Mouse (Mus musculus): ENCODE results near the gene Slc35a5. TPM values are rescaled to one million over a fixed set of nuclear protein-coding genes. Genes with fewer than 3 reads are reported as not detected.

The Slc35a5 gene
- polyA plus RNA-seq (2014; fragmentation: Nextera tagmentation; extraction: Ambion mirVana) = 18.7 and 20.1 TPM in 2 replicates

DNA sequence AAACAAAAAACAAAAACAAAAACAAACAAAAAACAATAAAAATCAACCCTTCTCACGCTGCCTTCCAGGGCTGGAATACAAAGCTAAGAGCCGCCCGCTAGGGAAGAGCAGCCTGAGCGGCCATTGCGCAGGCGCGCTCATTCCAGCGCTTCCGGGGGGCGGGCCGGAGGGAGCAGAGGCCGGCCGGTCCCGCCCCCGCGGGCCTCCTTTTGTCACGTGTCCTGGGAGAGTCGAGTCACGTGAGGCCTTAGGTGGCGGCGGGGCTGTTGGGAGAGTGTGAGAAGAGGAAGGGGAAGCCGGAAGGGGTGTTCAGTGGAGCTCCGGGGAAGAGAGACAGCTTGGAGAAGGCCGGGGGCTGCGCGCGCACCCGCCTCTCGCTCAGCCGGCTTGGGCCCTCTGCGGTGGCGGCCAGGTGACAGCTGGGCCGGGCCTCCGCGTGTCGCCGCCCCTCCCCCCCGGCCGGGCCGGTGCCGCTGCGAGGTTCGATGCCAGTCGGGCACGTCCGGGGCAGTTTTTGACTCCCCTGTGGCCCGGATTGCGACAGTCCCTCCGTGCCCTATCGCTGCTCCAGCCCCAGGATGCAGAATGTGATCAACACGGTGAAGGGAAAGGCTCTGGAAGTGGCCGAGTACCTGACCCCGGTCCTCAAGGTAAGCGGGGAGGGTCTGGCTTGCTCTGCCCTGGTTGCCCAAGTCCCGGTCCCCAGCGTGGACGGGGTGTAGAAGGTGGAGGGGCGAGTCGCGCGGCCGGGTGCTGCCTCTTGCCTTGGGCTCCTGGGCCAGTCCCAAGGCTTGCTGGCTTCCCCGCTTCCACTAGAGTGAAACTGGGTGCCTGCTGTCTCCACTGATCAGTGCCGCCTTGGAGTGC lies at the start of gene Slc35a5, which contains the start of gene Atg3:
Gene Slc35a5, minus strand, starts transcription at position 185 of the 867 bp plus-strand sequence.
Gene Atg3, plus strand, starts transcription at position 264 of the 867 bp plus-strand sequence.
- Histone ChIP-seq H3K27me3 (ENCODE audit: control insufficient read depth, insufficient read depth, low read length) (no peaks in the 10 kb centered on the region), H3K4me3 (ENCODE audit: low read depth, low read length) (peak within 1 kb of the TSS; percentile 87), H3K4me1 (ENCODE audit: control insufficient read depth, insufficient read depth, low read length) (peaks cover 6% of the 10 kb centered on the region; the same call in 1 of the 2 replicates), H3K4me2 (ENCODE audit: low read depth) (peak within 1 kb of the TSS; percentile 79), H3K9me3 (ENCODE audit: control insufficient read depth, low read length) (no peaks in the 10 kb centered on the region), H3K9ac (ENCODE audit: low read length) (peak within 1 kb of the TSS; percentile 84), H3K27ac (ENCODE audit: low read depth, low read length) (peak within 1 kb of the TSS; percentile 83), H3K36me3 (ENCODE audit: control insufficient read depth, insufficient read depth, low read length) (no peaks in the 10 kb centered on the region)
- under 1% methylated on average over 64 of the region's 64 CpGs for WGBS
- ATAC-seq (ENCODE audit: insufficient read depth, low FRiP score, low TSS enrichment) (peak; percentile 99), DNase-seq (ENCODE audit: low spot score) (peak; percentile 98)

DNA sequence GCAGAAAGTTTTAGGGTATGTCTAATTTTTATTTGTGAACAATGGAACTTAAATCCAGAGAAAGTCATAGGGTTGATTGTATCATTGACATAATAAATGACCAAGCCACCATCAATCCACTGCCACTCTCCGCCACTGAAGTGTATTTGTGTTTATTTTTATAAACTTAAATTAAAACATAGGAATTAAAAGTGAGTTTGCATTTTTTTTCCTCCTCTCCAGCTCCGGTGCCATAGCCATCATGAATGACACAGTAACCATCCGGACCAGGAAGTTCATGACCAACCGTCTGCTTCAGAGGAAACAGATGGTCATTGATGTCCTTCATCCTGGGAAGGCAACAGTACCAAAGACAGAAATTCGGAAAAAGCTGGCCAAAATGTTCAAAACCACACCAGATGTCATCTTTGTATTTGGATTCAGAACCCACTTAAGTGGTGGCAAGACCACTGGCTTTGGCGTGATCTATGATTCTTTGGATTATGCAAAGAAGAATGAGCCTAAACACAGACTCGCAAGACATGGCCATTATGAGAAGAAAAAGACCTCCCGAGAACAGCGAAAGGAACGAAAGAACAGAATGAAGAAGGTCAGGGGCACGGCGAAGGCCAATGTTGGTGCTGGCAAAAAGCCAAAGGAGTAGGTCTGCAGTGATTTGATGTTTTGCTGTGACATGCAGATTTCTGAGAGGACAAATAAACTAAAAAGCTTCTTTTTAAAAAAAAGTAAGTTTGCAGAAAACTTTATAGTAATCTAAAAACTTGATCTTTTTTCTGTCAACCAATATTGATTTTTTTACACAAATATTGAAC lies 46.6 kb upstream of the Slc35a5 start:
- no peaks in the 10 kb centered on the region for H3K9me3 ChIP-seq (ENCODE audit: control insufficient read depth, low read length)
- no peaks in the 10 kb centered on the region for H3K36me3 ChIP-seq (ENCODE audit: control insufficient read depth, insufficient read depth, low read length)
- H3K4me3 ChIP-seq (ENCODE audit: low read depth, low read length) = no peak overlapping the region
- 76% methylated on average over 12 of the region's 12 CpGs for WGBS
- no peak for ATAC-seq (ENCODE audit: insufficient read depth, low FRiP score, low TSS enrichment)
- no peak overlapping the region for H3K9ac ChIP-seq (ENCODE audit: low read length)
- H3K27me3 ChIP-seq (ENCODE audit: control insufficient read depth, insufficient read depth, low read length) = no peaks in the 10 kb centered on the region
- H3K4me2 ChIP-seq (ENCODE audit: low read depth) = no peak overlapping the region
- DNase-seq (ENCODE audit: low spot score) = no peak
- no peaks in the 10 kb centered on the region for H3K4me1 ChIP-seq (ENCODE audit: control insufficient read depth, insufficient read depth, low read length)
- H3K27ac ChIP-seq (ENCODE audit: low read depth, low read length) = no peak overlapping the region

DNA sequence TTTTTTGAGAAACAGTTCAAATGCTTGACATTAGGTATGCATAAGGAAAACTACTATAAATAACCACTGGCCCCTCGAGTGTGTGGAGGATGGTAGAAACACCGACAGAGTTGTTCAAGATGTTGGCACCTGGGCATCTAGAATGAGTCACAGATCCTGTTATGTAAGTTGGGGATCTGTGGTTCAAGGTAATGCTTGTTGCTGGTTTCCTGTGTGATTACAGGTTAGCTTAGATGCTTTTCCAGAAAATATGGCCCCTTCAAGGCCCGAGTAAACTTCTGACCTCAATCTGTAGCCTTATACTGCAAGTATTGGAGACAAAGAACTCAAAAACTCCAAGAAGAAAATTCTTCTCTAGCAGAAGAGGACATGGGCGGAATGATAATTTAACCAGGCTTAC lies 45.9 kb upstream of the Slc35a5 start:
- Histone ChIP-seq H3K4me3 (ENCODE audit: low read depth, low read length) (no peak overlapping the region), H3K4me1 (ENCODE audit: control insufficient read depth, insufficient read depth, low read length) (no peaks in the 10 kb centered on the region), H3K27ac (ENCODE audit: low read depth, low read length) (no peak overlapping the region), H3K36me3 (ENCODE audit: control insufficient read depth, insufficient read depth, low read length) (no peaks in the 10 kb centered on the region), H3K4me2 (ENCODE audit: low read depth) (no peak overlapping the region), H3K27me3 (ENCODE audit: control insufficient read depth, insufficient read depth, low read length) (no peaks in the 10 kb centered on the region), H3K9me3 (ENCODE audit: control insufficient read depth, low read length) (no peaks in the 10 kb centered on the region), H3K9ac (ENCODE audit: low read length) (no peak overlapping the region)
- ATAC-seq (ENCODE audit: insufficient read depth, low FRiP score, low TSS enrichment) = no peak
- 82% methylated on average over 4 of the region's 4 CpGs for WGBS
- DNase-seq (ENCODE audit: low spot score) = no peak

DNA sequence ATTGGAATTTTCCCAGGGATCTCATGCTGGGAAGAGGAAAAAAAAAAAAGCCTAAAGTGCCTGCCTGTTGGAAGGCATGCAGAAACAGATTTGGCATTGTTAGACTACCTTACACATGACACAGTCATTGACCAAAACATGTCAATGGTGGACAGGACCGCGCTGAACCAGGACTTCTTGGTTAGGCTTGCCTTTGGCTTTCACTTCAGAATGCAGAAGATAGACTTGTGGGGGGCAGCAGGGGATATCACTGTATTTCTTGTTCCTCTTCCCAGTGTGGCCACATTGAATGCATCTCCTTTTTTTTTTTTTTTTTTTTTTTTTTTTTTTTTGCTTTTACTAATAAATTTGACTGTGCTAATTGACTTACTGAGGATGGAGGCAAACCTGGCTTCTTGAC lies 42.9 kb upstream of the Slc35a5 start:
- ATAC-seq (ENCODE audit: insufficient read depth, low FRiP score, low TSS enrichment) (no peak), DNase-seq (ENCODE audit: low spot score) (no peak)
- Histone ChIP-seq H3K4me3 (ENCODE audit: low read depth, low read length) (no peak overlapping the region), H3K27me3 (ENCODE audit: control insufficient read depth, insufficient read depth, low read length) (no peaks in the 10 kb centered on the region), H3K9ac (ENCODE audit: low read length) (no peak overlapping the region), H3K36me3 (ENCODE audit: control insufficient read depth, insufficient read depth, low read length) (no peaks in the 10 kb centered on the region), H3K9me3 (ENCODE audit: control insufficient read depth, low read length) (no peaks in the 10 kb centered on the region), H3K4me2 (ENCODE audit: low read depth) (no peak overlapping the region), H3K4me1 (ENCODE audit: control insufficient read depth, insufficient read depth, low read length) (no peaks in the 10 kb centered on the region), H3K27ac (ENCODE audit: low read depth, low read length) (no peak overlapping the region)
- 100% methylated on average over 2 of the region's 2 CpGs for WGBS

DNA sequence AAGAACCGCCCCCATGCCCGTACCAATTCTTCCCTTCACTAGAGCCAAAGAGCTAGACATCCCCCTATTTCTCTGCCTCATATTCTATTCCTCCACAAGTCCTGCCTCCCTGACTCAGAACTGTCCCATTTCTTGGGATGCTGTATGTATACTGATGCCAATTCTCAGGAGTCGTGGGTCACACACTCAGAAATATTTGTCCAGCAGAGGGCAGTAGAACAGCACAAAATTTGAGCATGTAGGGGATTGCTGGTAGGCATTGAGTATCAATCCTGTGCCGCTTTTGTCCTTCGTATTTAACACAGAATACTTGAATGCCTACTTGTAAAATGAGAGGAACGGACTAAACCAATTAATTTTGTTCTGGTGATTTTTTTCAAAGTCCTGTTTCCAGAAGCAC lies 38.3 kb upstream of the Slc35a5 start:
- 28% methylated on average over 6 of the region's 6 CpGs for WGBS
- no peaks in the 10 kb centered on the region for H3K27me3 ChIP-seq (ENCODE audit: control insufficient read depth, insufficient read depth, low read length)
- ATAC-seq (ENCODE audit: insufficient read depth, low FRiP score, low TSS enrichment) (peak; percentile 82), DNase-seq (ENCODE audit: low spot score) (peak; percentile 70)
- no peaks in the 10 kb centered on the region for H3K36me3 ChIP-seq (ENCODE audit: control insufficient read depth, insufficient read depth, low read length)
- no peak overlapping the region for H3K27ac ChIP-seq (ENCODE audit: low read depth, low read length)
- no peaks in the 10 kb centered on the region for H3K4me1 ChIP-seq (ENCODE audit: control insufficient read depth, insufficient read depth, low read length)
- no peaks in the 10 kb centered on the region for H3K9me3 ChIP-seq (ENCODE audit: control insufficient read depth, low read length)
- H3K9ac ChIP-seq (ENCODE audit: low read length) = no peak overlapping the region
- H3K4me3 ChIP-seq (ENCODE audit: low read depth, low read length) = no peak overlapping the region
- no peak overlapping the region for H3K4me2 ChIP-seq (ENCODE audit: low read depth)

DNA sequence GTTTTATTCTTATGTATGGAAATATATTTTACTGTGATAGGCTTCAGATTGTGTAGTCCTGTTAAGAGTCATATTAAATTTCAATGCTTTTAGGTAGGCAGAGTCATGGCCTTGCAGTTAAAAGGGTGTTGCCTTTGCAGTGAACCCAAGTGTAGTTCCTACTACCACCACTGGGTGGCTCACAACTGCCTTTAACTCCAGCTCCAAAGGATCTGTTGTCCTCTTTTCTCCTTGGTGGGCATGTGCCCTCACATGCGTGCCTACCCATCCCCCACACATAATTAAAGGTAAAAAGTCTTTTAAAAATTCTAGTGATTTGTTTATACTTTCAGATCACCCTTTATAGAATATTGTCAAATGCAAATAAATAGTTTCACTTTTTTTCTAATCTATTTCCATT lies 34.1 kb upstream of the Slc35a5 start:
- H3K27ac ChIP-seq (ENCODE audit: low read depth, low read length) = no peak overlapping the region
- no peaks in the 10 kb centered on the region for H3K4me1 ChIP-seq (ENCODE audit: control insufficient read depth, insufficient read depth, low read length)
- no peaks in the 10 kb centered on the region for H3K9me3 ChIP-seq (ENCODE audit: control insufficient read depth, low read length)
- H3K4me2 ChIP-seq (ENCODE audit: low read depth) = no peak overlapping the region
- peak; percentile 76 for DNase-seq (ENCODE audit: low spot score)
- H3K4me3 ChIP-seq (ENCODE audit: low read depth, low read length) = no peak overlapping the region
- peak; percentile 69 for ATAC-seq (ENCODE audit: insufficient read depth, low FRiP score, low TSS enrichment)
- H3K27me3 ChIP-seq (ENCODE audit: control insufficient read depth, insufficient read depth, low read length) = no peaks in the 10 kb centered on the region
- no peaks in the 10 kb centered on the region for H3K36me3 ChIP-seq (ENCODE audit: control insufficient read depth, insufficient read depth, low read length)
- no peak overlapping the region for H3K9ac ChIP-seq (ENCODE audit: low read length)
- WGBS = 6% methylated on average over 1 of the region's 1 CpGs

DNA sequence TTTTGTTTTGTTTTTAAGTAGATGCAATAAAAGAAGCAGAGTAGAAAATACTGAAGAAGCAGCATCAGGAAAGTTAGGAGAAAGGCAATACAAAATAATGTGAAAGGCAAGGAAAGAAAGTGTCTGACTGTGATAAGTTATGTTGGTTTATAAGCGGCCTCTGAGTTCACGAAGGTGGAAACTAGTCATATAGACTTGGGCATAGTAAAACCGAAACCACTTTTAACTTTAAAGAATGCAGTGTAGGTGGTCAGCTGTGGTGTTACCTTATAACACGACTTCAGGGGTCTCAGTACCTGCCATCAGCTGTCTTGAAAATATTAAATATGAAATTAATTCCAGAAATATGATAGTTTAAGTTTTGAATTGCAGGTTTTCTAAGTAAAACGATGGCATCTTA lies 23.3 kb upstream of the Slc35a5 start:
- Histone ChIP-seq H3K36me3 (ENCODE audit: control insufficient read depth, insufficient read depth, low read length) (no peaks in the 10 kb centered on the region), H3K27me3 (ENCODE audit: control insufficient read depth, insufficient read depth, low read length) (no peaks in the 10 kb centered on the region), H3K9ac (ENCODE audit: low read length) (no peak overlapping the region), H3K4me3 (ENCODE audit: low read depth, low read length) (no peak overlapping the region), H3K27ac (ENCODE audit: low read depth, low read length) (no peak overlapping the region), H3K4me2 (ENCODE audit: low read depth) (no peak overlapping the region), H3K9me3 (ENCODE audit: control insufficient read depth, low read length) (no peaks in the 10 kb centered on the region), H3K4me1 (ENCODE audit: control insufficient read depth, insufficient read depth, low read length) (no peaks in the 10 kb centered on the region)
- ATAC-seq (ENCODE audit: insufficient read depth, low FRiP score, low TSS enrichment) (no peak), DNase-seq (ENCODE audit: low spot score) (no peak)
- WGBS = 88% methylated on average over 5 of the region's 5 CpGs

DNA sequence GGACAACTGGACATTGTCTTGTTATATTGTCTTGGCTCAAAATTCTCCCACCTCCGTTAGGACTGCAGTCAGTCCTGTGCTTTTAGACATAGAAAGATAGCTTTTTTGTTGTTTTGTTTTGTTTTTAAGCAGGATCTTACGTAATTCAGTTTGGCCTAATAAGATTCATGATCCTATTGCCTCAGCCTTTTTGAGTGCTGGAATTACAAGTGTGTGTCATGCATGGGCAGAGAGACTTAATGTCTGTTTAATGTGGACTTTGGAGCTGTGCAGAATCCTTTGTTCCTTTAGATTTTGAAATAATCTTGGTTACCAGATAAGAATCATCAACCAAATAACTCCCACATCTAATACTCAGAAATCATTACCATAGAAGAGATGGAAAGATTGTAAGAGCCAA lies 20.0 kb upstream of the Slc35a5 start:
- H3K27me3 ChIP-seq (ENCODE audit: control insufficient read depth, insufficient read depth, low read length) = no peaks in the 10 kb centered on the region
- ATAC-seq (ENCODE audit: insufficient read depth, low FRiP score, low TSS enrichment) (no peak), DNase-seq (ENCODE audit: low spot score) (no peak)
- H3K4me3 ChIP-seq (ENCODE audit: low read depth, low read length) = no peak overlapping the region
- H3K9me3 ChIP-seq (ENCODE audit: control insufficient read depth, low read length) = no peaks in the 10 kb centered on the region
- no peak overlapping the region for H3K27ac ChIP-seq (ENCODE audit: low read depth, low read length)
- no peaks in the 10 kb centered on the region for H3K36me3 ChIP-seq (ENCODE audit: control insufficient read depth, insufficient read depth, low read length)
- no peaks in the 10 kb centered on the region for H3K4me1 ChIP-seq (ENCODE audit: control insufficient read depth, insufficient read depth, low read length)
- no peak overlapping the region for H3K9ac ChIP-seq (ENCODE audit: low read length)
- 86% methylated on average over 2 of the region's 2 CpGs for WGBS
- H3K4me2 ChIP-seq (ENCODE audit: low read depth) = no peak overlapping the region
